Mouse (Mus musculus) embryo, embryonic 10.5 days (tissue): ENCODE results near the gene Sla2.
"Not testable (repeated sequence)": the region's sequence is repeated elsewhere in the genome, so short reads cannot be mapped to it uniquely, and the experiment has no call there.

Experiments used
- DNase-seq: peaks from one replicate; pipeline ENCODE4 v3.0.0-alpha.2; 2015; ENCODE audit warnings: low spot score

Sla2 gene

DNA sequence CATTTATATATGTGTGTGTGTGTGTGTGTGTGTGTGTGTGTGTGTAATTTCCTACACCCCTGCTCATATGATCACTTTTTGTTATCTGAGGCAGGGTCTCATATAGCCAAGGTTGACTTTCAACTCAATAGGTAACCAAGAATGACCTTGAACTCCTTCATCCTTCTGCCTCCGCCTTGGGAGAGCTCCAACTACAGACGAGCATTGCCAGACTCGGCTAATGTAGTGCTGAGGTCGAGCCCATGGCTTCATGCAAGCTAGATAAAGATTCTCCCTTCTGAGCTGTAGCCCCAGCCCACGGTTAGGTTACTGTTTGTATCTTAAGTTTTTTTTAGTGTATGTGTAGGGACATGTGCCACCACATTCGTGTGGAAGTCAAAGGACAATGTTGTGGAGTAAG lies 14.9 kb upstream of the Sla2 start:
- DNase-seq = no peak

DNA sequence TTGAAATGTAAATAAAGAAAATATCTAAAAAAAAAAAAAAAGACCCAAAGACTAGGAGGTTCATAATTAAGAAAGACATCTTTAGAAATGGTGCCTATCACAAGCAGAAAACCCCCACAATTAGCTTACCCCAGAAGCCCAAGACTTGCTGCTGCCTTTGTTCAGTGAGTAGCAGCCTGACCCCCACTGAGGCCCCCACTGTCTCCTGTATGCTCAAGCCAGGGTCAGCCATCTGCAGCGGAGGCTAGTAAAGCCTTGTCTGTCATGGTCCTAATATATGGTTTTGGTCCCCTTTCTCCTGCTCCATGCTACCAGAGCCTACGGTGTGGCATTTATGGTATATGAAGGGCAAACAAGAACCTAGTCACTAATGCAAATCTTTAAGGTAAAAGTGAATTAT lies 14.4 kb upstream of the Sla2 start:
- DNase-seq = no peak

DNA sequence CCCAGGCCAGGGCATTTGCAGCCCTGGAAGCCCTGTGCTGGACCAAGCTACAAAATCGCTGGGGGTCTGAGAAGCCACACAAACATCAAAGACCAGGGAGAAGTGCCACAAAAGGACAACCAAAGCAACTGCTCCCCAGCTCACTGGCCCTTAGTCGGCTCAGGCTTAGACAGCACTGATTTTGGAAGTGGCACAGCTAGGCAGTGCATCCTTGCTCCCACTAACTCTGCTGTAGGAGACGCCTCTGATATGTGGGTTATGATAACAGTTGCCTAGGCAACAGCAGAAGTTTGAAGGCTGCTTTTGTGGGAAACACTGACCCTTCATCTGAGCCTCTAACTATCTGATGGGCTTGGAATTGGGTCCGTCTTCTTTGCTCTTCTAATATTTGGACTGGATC lies 12.2 kb upstream of the Sla2 start:
- no peak for DNase-seq

DNA sequence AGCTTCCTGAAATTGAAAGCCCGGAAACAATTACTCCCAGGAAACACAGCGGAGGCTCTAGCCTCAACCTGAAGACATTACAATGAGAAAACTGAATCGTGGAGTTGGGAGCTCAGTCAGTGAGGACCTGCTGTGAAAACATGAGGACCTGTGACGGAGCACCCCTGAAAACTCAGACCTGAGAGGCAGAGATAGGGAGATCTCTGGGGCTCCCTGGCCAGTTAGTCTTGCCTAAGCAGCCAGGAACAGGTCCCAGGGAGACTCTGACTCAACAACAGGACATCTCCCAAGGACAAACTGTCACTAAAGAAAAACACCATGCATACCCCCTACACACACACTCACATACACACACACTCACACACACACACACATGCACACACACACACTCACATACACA lies 11.4 kb upstream of the Sla2 start:
- DNase-seq = no peak

DNA sequence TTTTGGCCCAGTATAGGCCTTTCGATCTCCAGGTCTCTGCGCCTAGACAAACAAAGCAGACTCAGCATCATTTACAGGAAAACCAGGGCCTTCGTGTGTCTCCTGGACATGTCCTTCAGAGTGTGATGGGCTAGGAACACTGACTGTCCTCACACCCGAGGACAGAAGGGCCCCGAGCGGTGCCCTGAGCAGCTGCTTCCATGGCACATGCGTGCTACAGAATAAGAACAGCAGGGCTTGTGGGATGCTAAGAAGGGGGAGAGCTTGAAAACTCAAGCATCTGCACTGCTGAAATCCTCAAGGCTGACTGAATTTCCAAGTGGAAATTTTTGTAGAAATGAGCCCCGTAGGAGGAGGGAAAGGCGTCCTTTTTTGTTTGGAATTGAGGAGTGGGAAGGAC lies 10.0 kb upstream of the Sla2 start:
- no peak for DNase-seq

DNA sequence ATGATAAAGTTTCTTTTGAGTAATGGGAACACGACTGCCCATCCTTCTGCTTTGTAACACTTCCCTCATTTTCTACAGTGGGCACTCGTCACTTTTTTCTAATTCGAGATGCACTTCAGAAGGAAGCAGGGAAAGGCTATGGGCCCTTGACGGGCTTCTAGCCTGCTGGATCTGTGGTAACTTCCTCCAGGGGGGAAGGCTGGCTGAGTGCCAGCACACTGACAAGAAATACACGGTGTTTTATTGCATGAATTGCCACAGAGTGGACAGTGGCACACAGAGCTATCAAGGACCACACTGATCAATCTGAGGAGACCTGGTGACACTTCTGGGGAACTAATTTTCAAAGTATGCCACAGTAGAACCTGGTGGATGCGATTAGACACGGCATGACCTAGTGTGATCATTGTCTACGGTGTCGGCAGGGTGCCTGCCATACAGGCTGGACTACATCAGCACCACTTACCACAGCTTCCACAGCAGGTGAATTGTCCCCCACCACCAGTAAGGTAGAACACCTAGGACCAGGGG lies 9.5 kb upstream of the Sla2 start:
- DNase-seq = no peak

DNA sequence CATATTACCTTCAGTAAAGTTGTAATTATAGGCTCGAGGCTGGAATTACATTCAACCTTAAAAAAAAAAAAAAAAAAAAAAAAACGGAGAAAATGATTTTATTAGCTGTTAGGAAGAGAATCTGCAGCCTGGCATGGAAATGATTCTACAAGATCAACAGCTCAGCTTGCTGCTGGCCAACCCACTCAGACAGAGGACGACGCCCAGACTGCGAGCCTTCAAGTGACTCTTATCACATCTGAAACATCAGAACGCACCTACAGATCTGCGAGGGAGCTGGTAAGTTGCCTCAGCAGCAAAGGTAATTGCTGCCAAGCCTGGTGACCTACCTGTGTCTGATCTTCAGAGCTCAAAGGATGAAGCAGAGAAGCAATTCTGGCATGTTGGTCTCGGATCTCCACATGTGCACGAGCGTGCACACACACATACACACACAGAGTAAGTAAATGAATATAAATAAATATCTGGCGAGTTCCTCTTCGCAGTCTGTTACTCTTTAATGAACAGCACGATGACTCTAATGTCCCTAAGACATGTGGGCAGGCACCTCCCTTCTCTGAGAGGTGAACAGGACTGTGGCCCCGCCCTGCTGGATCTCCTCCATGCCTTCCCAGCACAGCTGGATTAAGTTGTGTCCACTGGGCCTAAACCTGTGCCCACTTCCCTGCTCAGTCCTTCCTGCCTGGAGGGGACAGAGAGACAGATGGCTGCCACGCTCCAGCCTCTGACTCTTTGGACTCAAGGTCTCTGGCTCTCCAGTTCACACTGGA lies 7.7 kb upstream of the Sla2 start:
- DNase-seq = no peak

DNA sequence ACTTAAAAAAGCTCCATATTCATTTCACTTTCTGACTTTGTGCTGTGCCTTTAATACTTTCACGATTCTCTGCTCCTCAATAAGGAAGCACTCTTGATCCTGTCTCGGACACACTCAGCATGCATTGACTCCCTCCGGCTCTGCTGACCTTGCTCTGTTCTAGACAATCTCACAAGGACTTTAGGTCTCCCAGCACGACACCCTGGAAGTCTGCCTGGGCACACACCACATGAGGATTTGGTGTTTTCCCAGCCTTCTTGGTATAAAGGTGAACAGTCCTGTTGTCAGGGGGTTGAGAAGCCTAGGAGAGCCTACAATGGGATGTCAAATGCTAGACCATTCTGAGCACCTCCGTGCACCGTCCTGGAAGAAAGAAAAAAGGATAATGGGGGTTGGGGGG lies 5.8 kb upstream of the Sla2 start:
- no peak for DNase-seq

DNA sequence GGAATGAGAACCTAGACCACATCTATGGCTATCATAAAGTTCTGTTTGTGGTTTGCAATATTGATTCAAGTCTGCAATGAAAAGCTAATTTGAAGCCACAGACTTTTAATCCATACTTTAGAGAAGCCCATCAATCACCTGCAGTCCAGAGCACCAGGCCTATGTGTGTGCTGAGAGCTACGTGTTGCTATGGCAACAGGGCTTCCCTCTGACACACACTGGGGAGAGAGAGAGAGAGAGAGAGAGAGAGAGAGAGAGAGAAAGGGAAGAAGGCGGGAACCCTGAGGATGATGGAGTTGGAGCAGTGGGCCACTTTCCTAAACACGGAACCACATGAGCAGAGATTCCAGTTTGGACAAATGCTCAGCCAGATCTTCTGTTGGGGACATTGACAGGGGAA lies 5.2 kb upstream of the Sla2 start:
- peak; percentile 63 for DNase-seq

DNA sequence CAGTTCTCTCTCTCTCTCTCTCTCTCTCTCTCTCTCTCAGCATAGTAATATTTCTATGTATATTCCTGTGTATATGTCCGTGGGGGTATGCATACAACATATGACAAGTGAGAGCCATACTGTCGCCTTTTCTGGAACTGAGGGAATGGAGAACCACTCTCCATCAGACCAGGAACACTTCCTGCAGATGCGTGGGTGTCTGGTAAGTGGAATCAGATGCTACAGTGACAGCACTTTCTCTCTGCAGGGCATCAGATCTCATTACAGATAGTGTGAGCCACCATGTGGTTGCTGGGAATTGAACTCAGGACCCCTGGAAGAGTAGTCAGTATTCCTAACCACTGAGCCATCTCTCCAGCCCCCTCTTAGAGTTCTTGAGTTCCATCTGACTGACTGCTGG lies 1.5 kb upstream of the Sla2 start:
- no peak for DNase-seq

DNA sequence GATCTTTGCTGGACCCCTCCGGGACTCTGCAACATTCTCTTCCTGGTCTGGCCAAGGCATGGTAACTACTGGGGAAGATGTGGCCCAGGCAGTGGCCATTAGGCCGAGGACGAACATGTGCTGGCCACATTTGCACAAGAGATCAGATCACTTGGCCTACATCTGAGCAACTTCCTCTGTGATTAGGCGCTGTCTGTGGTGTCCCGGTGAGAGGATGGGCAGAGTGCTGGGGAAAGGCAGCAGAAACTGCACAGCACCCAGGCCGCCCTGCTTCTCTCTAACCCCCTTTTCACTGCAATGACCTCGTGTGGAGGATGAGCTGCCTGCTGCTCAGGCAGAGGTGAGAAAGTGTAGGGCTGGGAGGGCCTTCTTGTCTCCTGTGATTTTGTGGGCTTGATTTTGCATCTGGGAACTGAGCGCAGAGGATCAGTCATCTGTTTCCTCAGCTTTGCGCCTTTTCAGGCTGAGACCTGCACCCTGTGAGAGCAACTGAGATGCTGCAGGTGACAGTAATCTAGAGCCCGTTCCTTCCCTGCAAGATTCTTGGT lies 834 bp downstream of the Sla2 start:
- no peak for DNase-seq

DNA sequence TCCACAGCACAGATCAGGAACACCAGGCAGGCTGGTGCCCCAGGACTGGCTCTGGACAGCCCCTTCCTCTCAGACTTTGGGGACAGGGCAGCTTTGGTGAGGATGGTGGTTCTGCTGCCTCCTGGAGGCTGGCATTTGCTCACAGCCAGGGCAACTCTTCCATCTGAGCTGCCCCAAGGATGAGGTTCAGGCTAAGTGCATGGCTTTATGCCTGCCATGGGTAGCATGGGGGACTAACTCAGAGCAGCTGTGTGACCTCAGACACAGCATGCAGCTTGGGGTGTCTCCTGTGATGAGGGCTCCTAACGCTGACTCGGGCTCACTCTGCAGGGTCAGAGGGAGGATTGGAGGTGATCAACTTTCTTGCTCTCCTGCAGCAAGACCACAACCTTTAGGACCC lies 1.3 kb downstream of the Sla2 start:
- DNase-seq = not testable (repeated sequence)

DNA sequence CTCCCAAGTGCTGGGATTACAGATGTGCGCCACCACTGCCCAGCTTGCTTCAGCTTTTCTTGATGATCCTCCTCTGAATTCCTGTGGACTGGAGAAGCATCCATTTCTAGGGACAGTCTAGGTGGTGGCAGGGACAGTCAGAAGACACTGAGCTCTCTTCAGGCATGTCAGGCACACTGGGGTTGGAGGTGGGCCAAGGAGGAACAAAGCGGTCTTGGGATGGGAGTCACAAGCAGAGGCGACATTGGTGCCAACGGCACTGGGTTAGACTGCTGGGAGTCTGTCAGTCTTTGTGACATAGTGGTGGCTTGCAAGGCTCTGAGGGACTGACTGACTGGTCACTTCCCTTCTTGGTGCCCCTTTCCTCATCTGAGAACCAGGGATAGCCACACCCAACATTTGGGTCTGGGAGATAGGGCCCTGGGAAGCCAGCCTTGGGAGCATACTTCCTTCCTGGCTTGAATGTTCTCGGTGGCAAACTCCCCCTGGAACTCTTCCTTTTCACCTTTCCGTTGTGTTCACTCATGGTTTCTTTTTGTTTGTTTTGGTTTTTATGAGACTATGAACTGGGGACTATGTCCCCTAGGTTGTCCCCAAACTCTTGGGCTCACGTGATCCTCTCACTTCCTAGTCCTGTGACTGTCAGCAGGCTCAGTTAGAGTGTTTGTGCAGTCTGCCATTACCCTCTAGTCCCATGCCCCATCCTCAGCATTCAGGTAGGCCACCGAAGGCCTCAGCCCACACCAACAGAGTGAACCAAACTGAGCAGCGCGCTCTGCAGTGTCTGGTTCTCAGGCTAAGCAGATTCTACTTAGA lies 2.4 kb downstream of the Sla2 start:
- DNase-seq = no peak

DNA sequence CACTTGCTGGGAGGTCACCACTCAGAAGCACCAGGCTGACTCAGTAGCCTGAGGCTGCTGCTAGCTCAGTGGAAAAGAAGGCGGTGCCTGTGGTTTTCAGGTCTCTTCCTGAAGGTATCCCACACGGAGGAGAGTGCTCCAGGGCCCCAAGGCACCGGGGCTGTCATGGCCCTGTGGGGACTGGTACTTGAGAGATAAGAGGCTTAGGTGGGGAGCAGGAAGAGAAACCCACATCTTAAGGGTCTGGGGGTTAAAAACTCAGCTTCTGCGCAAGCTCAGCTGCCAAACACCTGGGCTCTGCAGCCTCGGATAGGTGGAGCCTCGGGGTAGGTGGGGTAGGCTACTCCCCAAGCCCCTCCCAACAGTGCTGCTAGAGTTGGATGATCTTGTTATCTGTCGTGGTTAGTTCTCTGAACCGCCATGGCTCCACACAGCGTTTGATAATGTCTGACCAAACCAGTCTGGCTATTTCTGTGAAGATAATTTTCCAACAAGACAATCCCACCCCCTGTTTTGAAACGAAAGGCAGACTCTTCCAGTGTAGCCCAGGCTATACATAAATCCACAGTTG lies 4.5 kb downstream of the Sla2 start:
- peak; percentile 10 for DNase-seq

DNA sequence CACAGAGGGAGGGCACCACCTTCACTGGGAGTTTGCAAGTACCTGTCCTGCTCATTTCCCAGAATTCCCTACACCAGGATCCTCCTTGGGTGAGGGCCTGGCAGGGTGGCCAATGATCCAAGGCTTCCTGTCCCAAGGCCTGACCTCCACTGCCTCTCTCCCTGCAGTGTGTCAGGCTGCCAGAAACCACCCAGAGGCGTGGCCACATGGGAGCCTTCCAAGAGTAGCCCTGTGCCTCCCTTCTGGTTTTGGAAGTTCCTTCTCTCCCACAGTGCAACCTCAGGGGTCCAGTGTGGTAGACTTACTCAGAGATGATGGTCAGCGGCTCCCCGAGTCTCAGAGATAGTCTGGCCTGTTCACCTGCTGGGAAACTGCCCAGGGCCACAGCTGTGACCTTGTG lies 7.5 kb downstream of the Sla2 start:
- no peak for DNase-seq

DNA sequence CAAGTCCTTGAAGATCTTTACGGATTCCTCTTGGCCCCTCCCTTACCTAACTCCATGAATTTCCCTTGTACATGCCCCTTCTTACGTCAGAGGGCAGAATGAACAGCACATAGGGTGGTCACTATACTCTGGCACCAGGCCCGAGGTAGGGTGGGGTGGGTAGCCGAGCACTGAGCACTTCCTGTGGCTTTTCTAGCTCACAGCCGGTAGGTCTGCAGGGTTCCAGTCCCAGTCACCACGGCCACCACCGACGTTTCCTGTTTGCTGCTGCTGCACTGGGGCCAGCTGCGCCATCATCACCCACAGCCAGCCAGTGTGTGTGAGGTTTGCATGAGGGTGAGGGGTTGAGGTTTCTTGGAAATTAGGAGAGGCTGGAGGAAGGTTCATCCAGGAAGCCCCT lies 9.3 kb downstream of the Sla2 start:
- no peak for DNase-seq

DNA sequence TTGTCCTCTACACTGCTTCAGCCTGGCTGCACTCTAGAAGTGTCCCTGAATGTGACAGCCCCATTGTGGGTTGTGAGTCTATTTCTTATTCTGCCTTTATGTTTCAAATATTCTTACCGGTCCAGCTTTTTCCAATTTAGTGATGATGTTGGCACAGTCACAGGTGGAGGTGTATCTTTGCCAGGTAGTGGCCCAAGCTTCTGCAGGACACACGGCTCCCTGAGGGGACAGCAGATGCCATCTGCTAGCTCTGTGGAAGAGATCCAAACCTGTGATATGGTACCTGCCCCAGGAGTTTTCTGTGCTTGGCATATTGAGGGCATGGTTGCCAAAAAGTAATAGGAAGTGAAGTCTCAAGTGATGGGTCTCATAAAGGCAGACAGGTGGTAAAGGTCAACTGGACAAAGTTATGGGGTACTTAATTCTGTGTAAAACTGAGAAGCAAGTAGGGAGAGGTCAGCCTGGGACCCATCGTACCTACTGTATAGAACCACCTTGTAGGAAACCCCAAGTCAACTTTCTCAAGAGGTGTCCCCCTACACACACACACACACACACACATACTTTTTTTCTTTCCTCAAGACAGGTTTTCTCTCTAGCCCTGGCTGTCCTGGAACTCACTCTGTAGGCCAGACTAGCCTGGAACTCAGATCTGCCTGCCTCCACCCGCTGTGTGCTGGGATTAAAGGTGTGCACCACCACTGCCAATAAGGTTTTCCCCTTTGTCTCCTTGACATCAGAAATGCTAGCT lies 12.1 kb downstream of the Sla2 start:
- no peak for DNase-seq

DNA sequence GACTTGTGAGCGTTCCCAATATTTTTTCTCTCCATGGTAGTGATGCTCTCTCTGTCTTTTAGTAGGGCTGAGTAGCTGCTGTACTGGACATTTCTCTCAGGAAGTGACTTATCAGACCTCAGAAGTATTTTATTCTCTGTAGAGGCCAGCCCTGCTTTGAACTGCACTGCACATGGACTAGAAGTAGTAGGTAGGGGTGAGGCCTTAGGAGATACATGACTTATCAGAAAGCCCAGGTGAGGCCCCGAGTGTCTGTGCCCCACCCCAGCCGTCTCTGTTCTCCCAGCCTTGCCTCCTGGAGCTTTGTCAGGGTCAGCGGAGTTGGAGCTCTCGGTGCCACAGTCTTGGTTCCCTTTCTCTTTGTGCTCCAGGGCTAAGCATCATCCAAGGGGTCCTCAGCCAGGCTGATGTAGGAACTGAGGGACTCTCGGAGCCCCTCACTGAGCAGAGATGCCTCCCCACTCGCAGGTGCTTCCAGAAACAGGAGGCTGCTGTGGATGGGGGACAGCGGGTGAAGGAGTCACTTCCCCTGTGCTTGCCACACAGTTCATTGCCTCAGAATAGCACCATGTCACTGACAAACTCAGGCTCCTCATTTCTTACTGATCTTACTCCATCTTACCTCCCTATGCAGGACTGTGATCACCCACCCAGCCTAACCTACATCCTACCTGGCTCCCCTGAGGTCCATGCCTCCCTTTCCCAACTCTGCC lies 12.8 kb downstream of the Sla2 start:
- no peak for DNase-seq

DNA sequence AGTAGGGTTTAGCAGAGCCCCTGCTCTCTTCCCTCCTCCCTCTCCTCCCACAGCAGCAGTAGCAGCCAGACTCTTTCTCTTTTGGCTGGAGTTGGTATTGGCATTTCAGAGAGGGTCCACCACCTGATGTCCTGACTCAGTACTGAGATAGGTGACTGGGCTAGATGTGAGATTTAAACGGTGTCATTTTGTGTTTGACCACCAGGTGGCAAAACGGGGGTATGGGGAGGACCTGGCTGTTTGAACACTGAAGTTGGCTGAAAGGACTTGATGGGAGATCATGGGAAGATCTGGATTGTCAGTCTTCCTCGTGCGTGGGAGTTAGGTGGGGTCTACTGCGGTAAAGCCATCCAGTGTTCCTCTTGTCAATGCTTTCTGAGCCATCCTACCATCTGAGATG lies 13.4 kb downstream of the Sla2 start:
- peak; percentile 81 for DNase-seq

DNA sequence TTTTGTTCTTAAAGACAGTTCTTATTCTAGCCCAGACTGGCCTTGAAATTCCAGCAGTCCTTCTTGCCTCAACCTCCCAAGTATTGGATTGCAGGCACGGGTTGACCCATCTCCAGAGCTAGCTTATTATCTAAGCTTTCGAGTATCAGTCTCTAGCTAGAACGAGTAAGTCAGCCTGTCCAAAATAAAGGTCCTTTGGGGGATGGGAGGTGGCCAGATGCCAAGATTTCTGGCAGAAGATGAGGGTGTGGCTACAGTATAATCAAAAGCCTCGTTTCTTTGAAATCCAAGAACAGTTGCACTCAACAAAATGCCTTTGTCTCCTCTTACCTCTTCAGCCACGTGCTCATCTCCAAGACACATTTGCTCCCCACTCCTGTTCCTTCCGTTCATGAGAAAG lies 16.5 kb downstream of the Sla2 start:
- no peak for DNase-seq

DNA sequence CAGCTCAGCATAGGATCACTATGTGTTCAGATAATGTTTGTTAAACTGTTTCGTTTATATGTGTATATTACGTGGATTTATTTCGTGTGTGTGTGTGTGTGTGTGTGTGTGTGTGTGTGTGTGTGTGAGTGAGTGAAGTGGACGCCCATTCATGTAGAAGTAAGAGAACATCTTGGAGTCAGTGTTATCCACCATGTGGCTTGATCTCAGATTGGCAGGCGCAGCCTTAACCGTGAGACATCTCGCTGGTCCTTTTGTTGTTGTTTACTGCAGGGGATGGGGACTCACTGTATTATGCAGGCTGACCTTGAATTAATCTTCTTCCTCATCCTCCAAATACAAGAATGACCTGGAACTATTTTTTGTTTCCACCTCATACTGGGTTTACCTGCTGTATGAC lies 17.4 kb downstream of the Sla2 start:
- DNase-seq = no peak
